Mouse (Mus musculus) CH12.LX (cell line): ENCODE measurements around the gene Fance.

ENCODE experiments used
- CTCF ChIP-seq, 2 experiments: IDR thresholded peaks in 1 of 2; conservative IDR thresholded peaks in 1 of 2; 2 replicates each; pipeline ENCODE4 v1.5.1; 2011 to 2012; ENCODE audit warnings: low read depth in 2 of 2, low read length in 2 of 2, improper control_type of control experiment in 1 of 2, inconsistent platforms in 1 of 2, mild to moderate bottlenecking in 1 of 2, moderate library complexity in 1 of 2
- EP300 ChIP-seq: IDR thresholded peaks from 2 replicates; pipeline ENCODE4 v1.6.1; 2011; ENCODE audit warnings: low read length, improper control_type of control experiment
- ETS1 ChIP-seq: conservative IDR thresholded peaks from 2 replicates; pipeline ENCODE4 v1.6.1; 2012; ENCODE audit warnings: low read depth, mild to moderate bottlenecking, inconsistent platforms, low read length, improper control_type of control experiment, moderate library complexity
- POLR2A ChIP-seq: IDR thresholded peaks from 2 replicates; pipeline ENCODE4 v1.6.1; 2011; ENCODE audit warnings: low read depth, mild to moderate bottlenecking, improper control_type of control experiment, low read length
- SIN3A ChIP-seq: IDR thresholded peaks from 2 replicates; pipeline ENCODE4 v1.6.1; 2012; ENCODE audit warnings: low read length, improper control_type of control experiment, inconsistent platforms
- ZNF384 ChIP-seq: IDR thresholded peaks from 2 replicates; pipeline ENCODE4 v1.6.1; 2012; ENCODE audit warnings: low read depth, low read length, improper control_type of control experiment, inconsistent platforms

DNA sequence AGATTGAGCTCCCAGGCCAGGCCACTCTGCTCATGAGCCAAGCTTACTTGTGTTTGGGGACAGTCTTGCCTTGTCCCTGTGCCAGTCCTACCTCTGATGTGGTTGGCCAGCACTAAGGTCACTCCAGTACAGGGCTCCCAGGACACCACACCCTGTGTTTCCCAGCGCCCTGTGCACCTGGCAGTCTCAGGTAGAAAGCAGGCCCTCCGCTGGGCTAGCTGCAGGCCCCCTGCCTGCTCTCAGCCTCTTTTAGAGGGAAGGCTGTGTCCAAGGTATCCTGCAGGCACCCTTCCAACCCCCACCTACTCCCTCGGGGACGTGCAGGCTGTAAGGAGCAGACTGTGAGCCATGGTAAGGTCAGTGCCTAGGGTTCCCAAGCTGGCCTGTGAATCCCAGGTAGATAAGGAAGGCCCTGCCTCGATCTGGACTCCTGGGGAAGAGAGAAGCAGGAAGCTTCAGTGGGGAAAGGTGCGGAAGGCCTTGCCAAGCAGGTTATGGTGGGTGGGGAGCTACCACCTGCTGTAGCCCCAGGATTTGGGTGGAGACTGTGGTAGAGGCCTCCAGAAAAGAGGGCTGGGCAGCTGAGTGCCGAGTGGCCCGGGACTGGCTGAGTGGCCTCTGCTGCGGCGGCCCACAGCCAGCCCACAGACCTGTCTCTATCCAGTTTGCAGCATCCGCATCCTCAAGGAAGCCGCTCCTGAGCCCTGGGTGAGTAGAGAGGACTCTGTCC, 41.6 kb upstream of the Fance start:
- TF ChIP-seq CTCF (conservative IDR thresholded peaks at IDR 0.05 in 1 of 2, IDR thresholded peaks at IDR 0.05 in 1 of 2; ENCODE audit: low read depth in 2 of 2, low read length in 2 of 2), result no peak
- TF ChIP-seq ETS1, result no peak
- no peak for TF ChIP-seq POLR2A
- TF ChIP-seq EP300, result no peak
- no peak for TF ChIP-seq SIN3A
- TF ChIP-seq ZNF384, result no peak
